Mouse (Mus musculus) right cerebral cortex, postnatal 14 days (tissue): ENCODE data around the gene Fancm.
"Not testable (repeated sequence)": the region's sequence is repeated elsewhere in the genome, so short reads cannot be mapped to it uniquely, and the experiment has no call there.

Experiments
- DNase-seq: peaks from one replicate; pipeline ENCODE4 v3.0.0; 2022

Fancm gene

DNA sequence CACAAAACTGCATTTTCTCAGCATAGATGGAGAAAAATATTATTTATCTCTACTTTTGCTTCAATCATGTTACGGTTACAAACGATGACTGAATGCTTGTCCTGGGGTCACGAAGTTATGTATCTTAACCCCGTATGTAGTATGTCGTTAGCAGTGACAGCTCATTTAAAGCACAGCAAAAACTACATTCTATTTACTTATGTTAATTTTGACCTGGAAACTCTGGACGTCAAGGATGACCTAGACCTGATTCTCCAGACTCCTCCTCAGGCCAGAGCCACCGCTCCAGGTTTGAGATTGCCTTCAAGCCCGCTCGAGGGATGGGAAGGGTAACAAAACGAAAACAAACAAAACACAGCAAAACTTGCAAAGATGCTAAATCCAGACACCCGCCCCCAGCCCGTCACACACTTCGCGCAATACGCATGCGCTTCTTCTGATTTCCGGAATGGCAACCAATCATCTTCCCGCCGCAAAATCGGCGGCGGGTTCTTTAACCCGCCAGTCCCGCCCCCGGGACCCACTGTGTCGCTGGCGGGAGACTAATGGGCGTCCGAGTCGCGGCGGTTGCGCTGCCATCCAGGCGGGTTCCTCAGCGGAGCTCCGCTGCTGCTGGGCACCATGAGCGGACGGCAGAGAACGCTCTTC is at the start of gene Fancm:
Gene Fancm, plus strand, starts transcription at position 519 of the 648 bp plus-strand sequence.
- DNase-seq, result peak; percentile 85

DNA sequence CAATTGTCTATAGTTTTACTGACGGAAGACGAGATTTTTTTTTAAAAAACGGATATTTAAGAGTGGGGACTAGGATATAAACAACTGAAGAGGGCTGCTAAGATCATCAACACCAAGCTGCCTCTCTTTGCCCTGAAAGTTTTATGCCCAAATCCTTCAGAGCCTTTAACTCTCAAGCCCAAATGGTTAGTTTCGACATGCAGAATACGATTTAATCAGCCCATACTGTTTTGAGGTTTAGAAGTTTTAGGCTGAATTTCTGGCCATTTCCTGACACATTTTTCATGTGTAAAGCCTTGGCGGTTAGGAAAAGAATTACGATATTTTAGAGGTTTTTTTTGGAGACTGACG is 39.6 kb upstream of the Fancm start:
- no peak for DNase-seq

DNA sequence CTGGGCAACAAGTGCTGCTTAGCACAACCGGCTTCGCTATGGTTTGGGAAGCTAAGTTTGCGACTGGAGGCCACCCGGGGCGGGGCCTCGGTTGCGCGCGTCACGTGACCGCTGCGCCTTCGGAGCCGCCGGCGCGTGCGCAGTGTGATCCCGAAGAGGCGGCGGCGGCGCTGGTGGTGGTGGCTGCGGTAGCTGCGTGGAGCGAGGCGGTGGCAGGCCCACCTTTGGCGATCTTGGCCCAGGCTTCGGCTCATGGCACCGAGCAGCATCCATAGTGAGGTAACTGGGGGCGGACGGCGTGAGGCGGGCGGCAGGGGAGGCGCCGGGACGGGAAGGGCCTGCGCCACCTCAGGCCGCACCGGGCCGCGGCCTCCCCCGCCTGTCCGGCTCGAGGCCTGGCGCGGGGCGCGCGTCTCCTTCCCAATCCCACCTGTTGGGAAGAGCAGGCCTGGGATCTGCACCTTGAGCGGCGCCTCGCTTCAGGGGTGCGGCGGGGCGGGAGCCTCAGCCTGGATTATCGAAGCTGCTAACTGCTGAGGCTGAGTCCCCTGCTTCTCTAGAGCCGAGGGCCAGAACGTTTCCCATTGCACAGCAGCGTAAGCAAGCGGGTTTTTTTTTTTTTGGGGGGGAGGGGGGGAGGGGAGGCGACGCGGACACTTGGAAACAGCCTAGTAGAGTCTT is 39.1 kb upstream of the Fancm start, which contains the start of gene Prpf39:
Gene Prpf39, plus strand, starts transcription at position 144 of the 681 bp plus-strand sequence.
- DNase-seq, result peak; percentile 93

DNA sequence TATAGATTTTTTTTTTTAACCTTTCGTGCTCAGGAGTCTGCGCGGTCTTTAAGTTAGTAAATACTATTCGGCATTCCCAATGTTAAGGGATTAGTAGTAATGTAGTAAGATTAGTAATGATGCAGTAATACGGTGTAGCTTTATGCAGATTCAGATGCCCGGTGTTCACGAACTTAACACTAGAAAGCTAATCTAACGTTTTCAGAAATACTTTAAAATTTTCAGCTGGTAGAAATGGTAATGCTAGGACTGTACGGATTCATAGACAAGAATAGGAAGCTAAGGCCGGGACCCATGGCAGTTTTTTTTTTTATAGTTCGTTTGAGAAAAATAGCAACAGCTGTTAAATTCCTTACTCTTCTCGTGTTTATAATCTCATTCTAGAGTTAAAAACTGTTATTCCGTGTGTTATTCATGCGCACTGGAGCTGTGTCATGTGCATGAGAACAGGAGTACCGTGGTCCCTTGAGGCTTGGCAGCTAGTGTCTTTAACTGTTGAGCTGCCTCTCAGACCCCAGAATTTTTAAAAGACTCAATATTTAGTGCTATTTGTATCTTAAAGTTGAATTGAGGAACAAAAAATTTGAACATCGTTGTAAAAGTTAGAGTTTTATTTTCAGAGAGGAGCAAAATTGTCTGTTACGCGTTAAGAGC is 38.4 kb upstream of the Fancm start:
- DNase-seq, result no peak

DNA sequence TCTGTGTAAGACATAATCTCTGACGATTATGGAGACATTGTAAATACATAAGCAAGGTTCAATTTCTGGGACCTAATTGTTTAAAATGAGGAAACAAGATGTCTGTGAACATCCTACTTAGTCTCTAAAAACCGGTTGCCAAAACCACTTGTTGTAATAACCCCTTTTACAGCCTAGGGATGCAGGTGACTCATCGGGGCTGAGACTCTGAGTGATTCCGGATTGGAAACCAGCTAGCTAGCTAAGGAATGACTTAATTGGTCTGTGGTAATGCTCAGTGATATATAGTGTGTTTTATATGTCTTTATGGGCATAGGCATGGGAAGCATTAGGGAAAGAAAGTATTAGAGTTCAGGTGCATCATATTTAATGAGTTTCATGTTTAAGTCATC is 37.9 kb upstream of the Fancm start:
- no peak for DNase-seq

DNA sequence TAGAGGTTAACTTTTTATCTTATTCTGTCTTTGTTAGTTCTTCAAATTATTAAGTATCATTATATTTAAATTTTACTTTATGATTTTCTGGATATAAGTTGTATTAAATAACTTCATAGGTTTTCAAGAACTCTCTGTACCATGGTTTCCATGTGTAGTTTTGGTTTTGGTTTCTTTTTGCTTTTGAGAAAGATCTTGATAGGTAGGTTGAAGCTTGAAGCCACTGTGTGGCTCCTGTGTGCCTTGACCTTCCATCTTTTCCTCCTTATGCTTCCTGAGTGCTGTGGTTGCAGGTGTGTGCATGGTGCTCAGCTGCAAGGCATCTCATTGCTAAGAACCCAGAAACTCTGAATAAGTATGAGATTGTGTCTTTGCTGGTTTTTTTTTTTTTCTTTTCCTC is 26.6 kb upstream of the Fancm start:
- DNase-seq, result no peak

DNA sequence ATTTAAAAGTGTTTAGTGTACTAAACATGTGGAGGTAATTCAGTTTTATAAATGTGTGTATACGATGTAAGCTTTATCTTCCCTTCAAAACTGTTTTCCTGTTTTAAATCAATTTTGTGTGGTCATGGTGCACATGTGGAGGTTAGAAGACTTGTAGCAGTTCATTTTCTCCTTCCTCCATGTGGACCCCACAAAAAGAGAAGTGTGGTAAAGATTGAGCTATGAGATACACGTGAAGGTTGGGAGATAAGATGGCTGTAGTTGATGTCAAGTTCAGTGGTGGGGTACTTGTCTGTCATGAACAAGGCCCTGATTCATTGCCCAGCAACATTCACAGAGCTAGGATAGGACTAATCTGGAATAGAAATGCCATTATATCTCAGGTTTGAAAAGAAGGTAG is 17.2 kb upstream of the Fancm start:
- no peak for DNase-seq

DNA sequence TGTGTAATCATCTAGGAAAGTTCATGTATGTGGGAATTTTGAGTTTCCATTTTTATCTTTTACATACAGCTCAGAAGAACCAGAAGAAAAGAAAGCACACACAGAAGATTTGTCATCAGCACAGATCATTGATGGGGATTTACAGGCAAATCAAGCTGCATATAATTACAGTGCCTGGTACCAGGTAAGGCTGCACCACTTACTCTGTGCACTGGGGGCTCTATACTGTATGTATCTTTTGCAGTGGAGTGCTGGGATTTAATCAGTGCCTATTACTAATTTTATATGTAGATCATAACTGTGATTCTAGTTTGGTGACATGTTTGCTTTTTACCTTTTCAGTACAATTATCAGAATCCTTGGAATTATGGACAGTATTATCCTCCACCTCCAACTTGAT is 14.3 kb upstream of the Fancm start:
- no peak for DNase-seq

DNA sequence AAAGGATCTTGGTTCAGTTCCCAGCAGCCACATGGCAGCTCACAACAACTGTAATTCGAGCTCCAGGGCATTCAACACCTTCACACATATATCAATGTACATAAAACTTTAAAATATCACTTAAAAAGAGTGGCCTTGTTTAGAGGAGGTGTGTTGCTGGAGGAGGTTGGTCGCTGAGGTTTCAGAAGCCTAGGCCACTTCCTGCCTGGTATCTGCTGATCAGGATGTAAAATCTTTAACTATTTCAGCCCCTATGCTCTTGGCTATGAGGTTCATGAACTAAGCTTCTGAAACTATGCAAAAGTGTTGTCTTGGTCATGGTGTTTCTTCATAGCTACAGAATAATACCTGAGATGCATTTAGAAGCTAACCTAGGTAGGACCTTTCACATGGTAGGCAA is 10.2 kb upstream of the Fancm start:
- DNase-seq, result no peak

DNA sequence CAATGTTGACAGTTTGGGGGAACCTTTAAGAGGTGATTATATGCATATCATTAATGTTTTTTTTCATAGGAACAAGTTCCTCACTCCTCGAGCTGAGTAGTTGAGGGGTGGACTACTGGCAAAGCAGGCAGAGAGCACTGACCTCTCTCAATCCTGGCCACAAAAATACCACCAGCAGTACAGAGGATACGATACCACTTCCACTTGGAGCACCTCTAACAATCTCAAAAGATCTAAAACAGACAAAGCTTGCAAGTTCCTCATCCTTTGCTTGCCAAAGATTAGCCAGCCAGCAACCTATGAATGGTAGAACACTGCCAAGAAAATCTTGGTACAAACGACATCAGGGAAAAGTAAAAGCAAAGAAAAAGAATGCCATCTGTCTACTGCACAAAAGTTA is 9.2 kb upstream of the Fancm start:
- no peak for DNase-seq

DNA sequence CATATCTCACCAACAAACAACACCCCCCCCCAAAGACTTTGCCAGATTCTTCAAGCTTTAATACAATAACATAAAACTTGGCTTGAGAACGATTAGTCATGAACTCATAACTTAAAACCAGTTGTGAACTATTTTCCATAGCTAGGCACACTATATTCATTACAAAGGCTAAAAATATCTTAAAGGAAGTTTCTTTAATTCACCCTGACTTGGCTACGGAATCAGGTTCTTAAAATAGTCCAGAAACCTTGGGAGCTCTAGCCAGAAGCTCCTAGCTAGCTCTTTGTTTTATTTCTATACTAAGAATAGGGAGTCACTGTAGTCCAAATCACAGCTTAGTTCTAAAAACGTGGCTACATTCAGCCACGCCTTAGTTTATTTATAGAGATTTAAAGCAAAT is 7.0 kb upstream of the Fancm start:
- DNase-seq, result no peak

DNA sequence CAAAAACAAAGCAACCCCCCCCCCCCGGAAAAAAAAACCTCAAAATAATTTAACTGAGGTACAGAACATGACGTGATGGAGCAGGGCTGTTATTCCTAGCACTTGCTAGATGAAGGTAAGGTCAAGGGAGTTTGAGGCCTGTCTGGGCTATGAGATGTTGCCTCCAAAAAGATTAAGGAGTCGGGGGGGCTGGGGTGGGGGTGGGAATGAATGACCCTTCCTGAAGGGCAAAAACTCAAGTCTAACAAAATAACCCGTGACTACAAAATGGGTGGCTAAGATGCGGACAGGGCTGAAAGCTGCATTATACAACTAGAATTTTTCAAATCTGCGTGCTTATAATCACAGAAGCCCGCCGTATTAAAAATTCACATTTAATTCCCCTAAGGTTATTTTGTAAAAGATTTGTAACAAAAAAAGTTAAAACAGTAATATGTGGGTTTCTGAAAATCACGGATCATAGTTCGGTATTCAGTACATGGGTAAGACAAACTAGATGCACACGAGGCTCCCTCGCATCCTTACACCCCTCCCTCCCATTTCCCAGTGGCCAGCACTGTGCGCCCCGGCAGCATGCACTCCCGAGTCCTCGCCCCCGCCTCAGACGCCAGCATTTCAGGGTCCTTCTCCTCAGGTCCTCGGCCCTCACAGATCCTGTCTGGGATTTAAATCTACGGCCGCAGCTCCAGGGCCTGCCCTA is 2.3 kb upstream of the Fancm start:
- DNase-seq, result no peak

DNA sequence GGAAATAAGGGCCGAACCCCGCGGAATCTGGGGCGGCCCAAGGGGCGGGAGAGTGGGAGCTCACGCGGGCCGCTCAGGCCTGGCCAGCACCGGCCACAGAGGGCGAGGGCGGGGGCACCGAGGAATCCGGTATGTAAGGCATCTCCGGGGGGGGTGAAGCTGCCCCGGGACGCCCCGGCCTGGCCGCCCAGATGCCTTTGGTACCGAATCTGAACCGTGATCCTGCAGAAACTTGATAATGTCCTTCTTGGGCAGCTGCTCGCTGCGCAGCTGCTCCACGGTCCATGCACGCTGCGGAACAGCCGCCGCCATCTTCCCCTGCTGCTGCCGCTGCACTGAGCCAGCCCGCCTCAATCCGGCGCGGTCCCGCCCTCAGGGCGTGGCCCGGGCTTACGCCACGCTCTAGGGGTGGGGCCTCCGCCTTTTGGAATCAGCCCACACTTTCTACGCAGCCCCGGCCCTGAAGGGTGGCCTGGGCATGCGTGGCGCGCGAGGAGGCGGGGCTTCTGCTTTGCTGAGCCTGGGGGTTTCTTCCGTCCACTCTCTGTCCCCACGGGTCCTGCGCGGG is 1.7 kb upstream of the Fancm start, which contains the start of gene Fkbp3:
Gene Fkbp3, minus strand, starts transcription at position 397 of the 568 bp plus-strand sequence.
- peak; percentile 96 for DNase-seq

DNA sequence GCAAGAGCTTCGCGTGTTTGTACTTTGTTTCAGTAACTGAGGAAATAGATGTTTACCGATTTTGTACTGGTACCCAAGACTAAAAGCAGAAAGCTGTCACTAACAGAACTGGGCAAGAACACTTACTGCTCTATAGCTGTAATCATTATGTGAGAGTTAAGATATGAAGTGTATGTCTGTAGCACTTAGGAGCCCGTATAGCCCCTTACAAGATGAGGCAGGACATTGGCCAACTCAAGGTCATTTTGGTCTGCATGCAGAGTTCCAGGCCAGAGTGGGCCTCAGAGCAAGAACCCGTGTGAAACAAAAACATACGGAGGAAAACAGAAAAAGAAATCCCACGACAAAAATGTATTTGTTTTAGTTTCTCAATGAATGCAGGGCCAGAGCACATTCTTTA is 752 bp upstream of the Fancm start:
- DNase-seq, result no peak

DNA sequence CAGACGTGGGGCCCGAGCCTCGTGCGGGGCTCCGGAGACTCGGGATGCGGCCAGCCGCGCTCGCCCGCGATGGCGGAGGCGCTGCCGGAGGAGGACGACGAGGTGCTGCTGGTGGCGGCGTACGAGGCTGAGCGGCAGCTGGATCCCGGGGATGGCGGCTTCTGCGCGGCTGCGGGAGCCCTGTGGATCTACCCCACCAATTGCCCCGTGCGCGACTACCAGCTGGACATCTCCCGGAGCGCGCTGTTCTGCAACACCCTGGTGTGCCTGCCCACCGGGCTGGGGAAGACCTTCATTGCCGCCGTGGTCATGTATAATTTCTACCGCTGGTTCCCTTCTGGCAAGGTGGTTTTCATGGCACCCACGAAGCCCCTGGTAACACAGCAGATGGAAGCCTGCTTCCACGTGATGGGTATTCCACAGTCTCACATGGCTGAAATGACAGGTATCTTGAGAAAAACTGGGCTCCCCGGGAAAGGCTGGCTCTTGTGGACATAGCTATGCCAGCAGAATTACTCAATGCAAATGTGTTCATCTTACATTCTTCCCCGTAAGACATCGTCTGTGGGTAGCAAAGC is 419 bp downstream of the Fancm start:
- DNase-seq, result peak; percentile 48

DNA sequence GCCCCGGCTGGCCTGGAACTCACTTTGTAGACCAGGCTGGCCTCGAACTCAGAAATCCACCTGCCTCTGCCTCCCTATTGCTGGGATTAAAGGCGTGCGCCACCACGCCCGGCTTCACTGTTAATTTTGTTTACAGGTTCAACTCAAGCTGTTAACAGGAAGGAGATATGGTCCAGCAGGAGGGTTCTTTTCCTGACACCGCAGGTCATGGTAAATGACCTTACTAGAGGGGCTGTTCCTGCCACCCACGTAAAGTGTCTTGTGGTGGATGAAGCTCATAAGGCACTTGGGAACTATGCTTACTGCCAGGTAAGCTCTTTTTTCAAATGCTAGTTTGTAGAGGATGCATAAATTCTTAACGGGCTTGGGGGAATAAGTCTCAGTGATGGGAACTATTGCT is 1.5 kb downstream of the Fancm start:
- DNase-seq, result no peak

DNA sequence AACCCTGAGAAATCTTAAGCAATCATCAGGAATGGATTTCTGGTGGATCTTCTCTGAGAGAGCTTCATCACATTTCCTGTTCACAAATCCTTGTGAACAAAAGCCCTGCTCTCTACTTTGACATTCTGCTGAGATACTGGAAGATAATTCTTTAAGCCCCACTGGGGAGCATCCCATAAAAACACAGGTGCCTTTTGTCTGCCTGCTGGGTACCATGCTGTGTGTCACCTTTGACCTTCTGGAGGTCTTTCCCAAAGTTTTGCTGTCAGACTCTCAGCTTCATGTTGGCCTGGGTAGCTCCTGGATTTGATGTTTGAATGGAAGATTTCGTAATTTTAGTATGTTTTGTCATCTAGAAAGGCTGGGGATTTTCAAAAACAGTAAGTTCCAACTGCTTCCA is 33.3 kb downstream of the Fancm start:
- no peak for DNase-seq

DNA sequence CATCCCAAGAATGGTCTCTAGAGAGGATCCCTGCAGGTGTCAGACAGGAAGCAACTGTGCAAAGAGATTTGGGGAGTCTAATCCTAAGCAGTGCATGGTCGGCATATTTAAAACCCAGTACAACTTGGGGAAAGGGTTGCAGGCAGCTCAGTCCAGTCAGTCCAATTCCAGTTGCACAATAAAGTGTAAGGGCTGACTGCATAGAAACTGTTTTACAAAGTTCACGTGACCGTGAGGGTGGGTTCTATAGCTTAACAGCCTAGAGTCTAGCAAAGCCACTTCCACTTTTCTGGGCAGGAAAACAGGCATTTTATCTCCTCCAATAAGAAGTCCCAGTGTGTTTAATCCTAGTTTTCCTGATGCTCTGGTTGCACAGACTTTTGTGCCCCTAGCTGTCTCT is 36.1 kb downstream of the Fancm start:
- no peak for DNase-seq

DNA sequence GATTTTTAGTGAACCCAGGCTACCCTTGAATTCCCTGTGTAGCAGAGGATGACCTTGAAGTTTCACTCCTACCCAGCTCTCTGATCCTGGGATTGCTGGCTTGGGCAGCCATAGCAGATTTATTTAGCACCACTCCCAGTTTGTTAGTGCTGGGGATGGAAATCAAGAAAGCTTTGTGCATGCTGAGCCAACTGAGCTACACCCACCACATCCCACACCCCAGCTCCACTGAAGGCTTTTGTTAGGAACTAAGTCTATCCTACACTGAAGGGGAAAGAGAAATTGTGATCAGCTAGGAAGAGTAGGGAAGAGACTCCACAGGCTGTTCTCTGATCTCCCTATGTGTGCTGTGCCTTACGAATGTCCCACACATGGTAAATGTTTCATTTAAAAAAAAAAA is 37.4 kb downstream of the Fancm start:
- no peak for DNase-seq

DNA sequence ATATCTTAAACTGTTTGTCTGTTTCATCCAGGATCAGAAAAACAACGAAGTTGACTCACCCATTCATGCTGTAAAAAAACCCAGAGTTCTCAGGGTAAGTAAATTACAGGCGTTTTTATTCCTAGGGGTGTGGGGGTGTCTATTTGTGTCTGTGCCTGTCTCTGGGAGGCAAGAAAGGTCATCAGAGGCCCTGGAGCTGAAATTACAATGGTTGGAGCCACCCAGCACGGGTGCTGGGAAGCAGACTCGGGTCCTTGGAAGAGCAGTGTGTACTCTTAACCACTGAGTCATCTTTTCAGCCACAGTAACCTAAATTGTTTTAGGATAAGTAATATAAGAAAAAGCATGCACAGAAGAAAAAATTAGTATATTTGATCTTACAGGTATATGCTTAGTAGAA is 38.5 kb downstream of the Fancm start:
- no peak for DNase-seq

DNA sequence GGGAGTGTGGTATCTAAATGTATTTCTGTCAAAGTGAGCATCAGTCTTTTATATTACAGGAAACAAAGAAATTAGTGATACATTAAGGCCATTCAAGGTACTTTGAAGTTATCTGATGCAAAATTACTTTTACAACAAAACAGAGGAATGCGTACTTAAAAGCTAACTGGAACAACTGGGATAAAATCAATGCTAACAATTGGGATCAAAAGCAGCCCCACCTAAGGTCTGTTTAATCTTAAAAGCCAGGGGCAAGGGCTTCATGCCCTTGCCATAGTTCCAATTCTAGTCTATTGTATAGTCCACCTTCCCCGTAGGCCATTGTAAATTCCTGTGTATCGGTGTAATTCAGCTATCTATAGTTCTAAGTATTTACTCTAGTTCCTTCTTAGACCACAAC is 39.6 kb downstream of the Fancm start:
- DNase-seq, result not testable (repeated sequence)

DNA sequence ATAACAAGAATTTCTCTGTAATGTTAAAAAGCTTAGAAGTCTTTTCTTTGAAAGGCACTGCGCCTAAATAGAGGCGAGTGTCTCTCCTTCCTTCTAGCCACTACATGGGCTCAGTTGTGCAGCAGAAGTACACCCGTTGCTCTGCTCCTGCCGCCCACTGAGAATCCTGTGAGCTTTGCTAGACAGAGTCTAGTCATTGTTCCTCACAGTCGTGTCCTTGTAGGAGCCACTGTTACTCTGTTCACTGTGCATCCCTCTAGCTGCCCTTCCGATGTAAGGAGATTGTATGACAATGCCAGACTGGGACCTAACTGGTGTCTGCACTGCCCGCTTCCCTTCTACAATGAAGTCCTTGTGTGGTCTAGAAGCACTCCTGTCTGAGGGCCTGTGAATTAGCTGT is 43.6 kb downstream of the Fancm start:
- no peak for DNase-seq

DNA sequence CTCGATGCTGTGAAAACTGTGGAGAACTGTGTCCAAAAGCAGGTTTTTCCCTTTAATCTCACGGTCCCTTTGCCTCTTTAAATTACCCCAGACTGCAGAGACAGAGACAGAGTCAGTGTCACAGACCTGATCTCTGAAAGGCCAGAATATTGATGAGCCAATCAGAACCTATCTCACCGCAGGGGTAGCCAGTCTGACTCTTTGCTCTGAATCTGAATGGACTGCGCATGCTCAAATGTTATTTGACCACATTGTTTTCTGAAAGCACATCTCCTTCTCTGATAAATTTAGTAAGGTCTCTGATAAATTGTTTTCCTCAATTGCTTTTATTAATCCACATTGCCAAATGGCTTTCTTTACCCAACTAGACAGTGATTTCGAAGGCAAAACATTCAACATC is 44.0 kb downstream of the Fancm start:
- no peak for DNase-seq
